Mouse (Mus musculus) neural tube, embryonic 14.5 days (tissue): ENCODE data around the gene Jade1. TPM values are rescaled to one million over a fixed set of nuclear protein-coding genes. Genes with fewer than 3 reads are reported as not detected.

Experiments
- ATAC-seq: fragments of 200-750 bp; cut with Nextera tagmentation; 2 replicates; pipeline ENCODE4 v1.8.0; 2017; ENCODE audit warnings: low read depth, mild to moderate bottlenecking, moderate TSS enrichment, moderate library complexity
- H3K27ac ChIP-seq: fragments of 300-500 bp; sonication (generic); 2 replicates; pipeline ENCODE4 v1.5.1; 2014; ENCODE audit warnings: low read depth, mild to moderate bottlenecking, control low read depth, low read length, moderate library complexity, mixed read lengths
- H3K27me3 ChIP-seq: fragments of 300-500 bp; sonication (generic); 2 replicates; pipeline ENCODE4 v1.6.1; 2014; ENCODE audit warnings: low read length; ENCODE audit not compliant: control insufficient read depth, insufficient read depth
- H3K36me3 ChIP-seq: fragments of 300-500 bp; sonication (generic); 2 replicates; pipeline ENCODE4 v1.6.1; 2014; ENCODE audit warnings: low read length, mixed read lengths; ENCODE audit not compliant: control insufficient read depth, insufficient read depth
- H3K4me1 ChIP-seq: fragments of 300-500 bp; sonication (generic); 2 replicates; pipeline ENCODE4 v1.6.1; 2014; ENCODE audit warnings: low read length; ENCODE audit not compliant: control insufficient read depth, insufficient read depth
- H3K4me2 ChIP-seq: fragments of 300-500 bp; sonication (generic); 2 replicates; pipeline ENCODE4 v1.6.1; 2014; ENCODE audit warnings: mild to moderate bottlenecking, low read depth, low read length, control low read depth
- H3K4me3 ChIP-seq: fragments of 300-500 bp; sonication (generic); 2 replicates; pipeline ENCODE4 v1.5.1; 2014; ENCODE audit warnings: low read depth, low read length, control low read depth, mixed read lengths
- H3K9ac ChIP-seq: fragments of 300-500 bp; sonication (generic); replicated peaks from 2 replicates; pipeline ENCODE4 v1.6.1; 2014; ENCODE audit warnings: low read depth, mild to moderate bottlenecking, control low read depth, low read length, mixed read lengths
- H3K9me3 ChIP-seq: fragments of 300-500 bp; sonication (generic); 2 replicates; pipeline ENCODE4 v1.6.1; 2016; ENCODE audit warnings: low read length; ENCODE audit not compliant: control insufficient read depth
- WGBS: fragments of 180-500 bp; shearing (Covaris S2); extraction: QIAGEN DNeasy Blood & Tissue Kit; methylation state at CpG from one replicate; pipeline ENCODE4 v1.1.7; 2014; 5-methylcytosine and 5-hydroxymethylcytosine counted together
- polyA plus RNA-seq: library from polyadenylated mRNA; unstranded; fragments of >200 nt; fragmentation: Nextera tagmentation; extraction: Ambion mirVana; gene quantifications from 2 replicates; pipeline ENCODE4 v1.2.1, GENCODE M21; 2014

The Jade1 gene
- polyA plus RNA-seq, 1 experiment from 2014 or later = 11.6 TPM

DNA sequence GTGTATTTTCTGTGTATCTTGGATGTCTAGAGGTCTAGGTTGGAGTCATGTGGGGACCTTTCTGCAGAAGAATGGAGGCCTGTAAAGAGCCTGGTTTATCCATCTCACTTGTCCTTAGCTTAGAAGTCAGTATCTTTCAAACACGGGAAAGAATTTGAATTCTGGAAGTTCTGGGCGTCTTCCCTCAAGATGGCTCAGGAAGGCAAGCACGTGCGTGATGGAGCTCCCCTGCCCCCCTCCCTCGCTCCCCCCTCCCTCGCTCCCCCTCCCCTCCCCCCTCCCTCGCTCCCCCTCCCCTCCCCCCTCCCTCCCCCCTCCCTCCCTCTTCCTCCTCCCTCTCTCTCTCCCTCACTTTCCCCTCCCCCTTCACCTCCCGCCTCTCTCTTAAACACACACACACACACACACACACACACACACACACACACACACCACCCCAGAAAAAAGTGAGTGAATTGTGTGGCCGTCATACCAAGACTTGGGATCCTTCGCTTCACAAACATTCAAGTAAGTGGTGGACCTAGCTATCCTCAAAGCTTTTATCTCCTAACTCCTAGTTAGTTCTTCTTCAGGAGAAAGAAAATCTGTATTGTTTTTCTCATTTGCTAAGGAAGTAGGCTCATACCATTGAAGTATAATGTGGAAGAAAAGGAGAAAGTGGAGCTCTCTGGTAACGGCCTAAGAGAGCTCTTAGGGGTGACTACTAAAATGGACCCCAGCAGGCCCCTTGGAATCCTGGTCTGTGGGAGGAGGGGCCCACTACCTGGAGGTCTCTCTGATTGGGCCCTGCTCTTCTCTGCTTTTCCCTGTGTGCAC is 1.1 kb downstream of the Jade1 start:
- no peak overlapping the region for H3K27ac ChIP-seq
- no peak overlapping the region for H3K4me3 ChIP-seq
- H3K36me3 ChIP-seq = no peaks in the 10 kb centered on the region
- H3K4me1 ChIP-seq = no peaks in the 10 kb centered on the region
- no peaks in the 10 kb centered on the region for H3K9me3 ChIP-seq
- no peak overlapping the region for H3K4me2 ChIP-seq
- WGBS = 94% methylated on average over 9 of the region's 11 CpGs
- H3K27me3 ChIP-seq = no peaks in the 10 kb centered on the region
- no peak for ATAC-seq
- H3K9ac ChIP-seq = no peak overlapping the region

DNA sequence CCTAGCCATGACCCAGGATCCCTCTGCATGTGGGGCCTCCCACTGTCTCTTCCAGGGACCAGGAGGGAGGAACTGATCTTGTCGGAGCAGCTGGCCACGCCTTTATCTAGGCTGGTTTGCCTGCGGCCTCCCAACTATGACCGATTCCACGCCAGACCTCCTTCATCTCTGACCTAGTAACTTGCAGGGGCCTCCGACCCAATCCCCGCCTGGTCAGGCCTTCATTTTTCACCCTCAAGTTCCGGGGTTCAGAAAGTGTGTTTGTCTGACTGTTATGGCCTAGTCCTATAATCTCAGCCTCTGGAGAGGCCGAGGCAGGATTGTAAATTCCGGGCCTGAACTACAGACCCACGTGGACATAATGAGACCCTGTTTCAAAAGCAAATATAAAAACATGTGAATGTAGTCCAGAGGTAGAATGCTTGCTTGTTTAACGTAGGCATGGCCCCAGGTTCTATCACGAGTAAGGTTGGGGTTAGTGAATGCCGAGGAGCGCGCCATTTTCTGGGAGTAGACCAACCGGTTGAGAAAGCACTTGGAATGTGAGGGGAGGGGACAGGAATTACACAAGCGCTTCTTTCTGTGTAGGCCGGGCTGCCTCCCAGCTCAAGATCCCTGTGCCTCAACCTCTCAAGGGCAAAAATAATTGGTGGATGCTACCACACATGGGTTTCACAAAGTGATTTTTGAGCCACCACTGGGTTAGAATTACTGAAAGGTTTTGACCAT is 1.9 kb downstream of the Jade1 start:
- no peak overlapping the region for H3K27ac ChIP-seq
- no peak for ATAC-seq
- H3K36me3 ChIP-seq = no peaks in the 10 kb centered on the region

GRCm38 (mm10) chr3:41560489-41560888 is 5.0 kb downstream of the Jade1 start:
- Histone ChIP-seq H3K36me3 (no peaks in the 10 kb centered on the region), H3K4me2 (no peak overlapping the region), H3K27me3 (no peaks in the 10 kb centered on the region), H3K4me3 (no peak overlapping the region), H3K27ac (no peak overlapping the region), H3K9me3 (no peaks in the 10 kb centered on the region), H3K9ac (no peak overlapping the region), H3K4me1 (no peaks in the 10 kb centered on the region; the same call in 1 of the 2 replicates)
- no peak for ATAC-seq
- 92% methylated on average over 6 of the region's 6 CpGs for WGBS

More for the DNA sequence above, 1.9 kb downstream of the Jade1 start:
- 94% methylated on average over 19 of the region's 19 CpGs for WGBS
- Histone ChIP-seq H3K4me3 (no peak overlapping the region), H3K4me1 (no peaks in the 10 kb centered on the region), H3K4me2 (no peak overlapping the region), H3K27me3 (no peaks in the 10 kb centered on the region), H3K9me3 (no peaks in the 10 kb centered on the region), H3K9ac (no peak overlapping the region)

- Histone ChIP-seq H3K9ac (no peak overlapping the region), H3K27me3 (no peaks in the 10 kb centered on the region), H3K36me3 (no peaks in the 10 kb centered on the region), H3K4me1 (no peaks in the 10 kb centered on the region; the same call in 1 of the 2 replicates), H3K4me3 (no peak overlapping the region), H3K27ac (no peak overlapping the region), H3K4me2 (no peak overlapping the region), H3K9me3 (no peaks in the 10 kb centered on the region)
- ATAC-seq = no peak
- WGBS = 92% methylated on average over 5 of the region's 5 CpGs
These were observed 6.3 kb downstream of the Jade1 start for GRCm38 (mm10) chr3:41561787-41562186.

DNA sequence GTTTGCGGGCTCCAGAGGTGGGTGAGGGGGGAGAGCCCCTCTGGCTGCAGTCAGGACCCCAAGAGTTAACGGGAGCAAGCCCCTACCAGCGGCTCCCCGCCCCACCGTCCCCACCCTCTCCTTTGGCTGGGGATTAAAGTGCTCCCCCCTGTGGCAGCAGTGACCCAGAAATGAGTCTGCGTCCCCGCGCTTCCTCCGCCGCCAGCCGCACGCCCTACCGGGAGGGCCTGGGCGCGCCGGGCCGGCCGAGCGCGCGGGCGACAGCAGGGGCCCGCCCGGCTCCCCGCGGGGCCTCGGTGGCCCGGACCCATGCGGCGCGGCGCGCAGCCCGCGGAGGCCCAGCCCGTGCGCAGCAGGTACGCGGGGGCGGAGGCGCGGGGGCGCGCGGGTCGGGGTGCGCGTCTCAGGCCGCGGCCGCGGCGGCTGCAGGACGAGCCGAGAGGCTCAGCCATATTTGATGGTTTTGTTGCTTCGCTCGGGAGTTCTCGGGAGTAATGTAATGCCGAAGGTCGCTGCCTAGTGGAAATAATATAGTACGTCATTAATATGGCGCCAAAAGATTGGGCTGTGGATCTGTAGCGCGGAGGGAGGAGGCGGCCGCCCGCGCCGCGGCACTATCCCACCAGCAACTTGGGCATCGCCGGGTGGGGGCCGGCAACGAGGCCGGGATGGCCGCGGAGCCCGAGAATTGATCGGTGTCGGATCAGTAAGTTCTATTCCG is 7.8 kb downstream of the Jade1 start:
- Histone ChIP-seq H3K36me3 (no peaks in the 10 kb centered on the region), H3K27me3 (no peaks in the 10 kb centered on the region), H3K27ac (peak overlapping the region; percentile 91), H3K4me3 (peak overlapping the region; percentile 80), H3K9me3 (no peaks in the 10 kb centered on the region), H3K4me2 (peak overlapping the region; percentile 86), H3K4me1 (no peaks in the 10 kb centered on the region; the same call in 1 of the 2 replicates), H3K9ac (peak overlapping the region; percentile 84)
- ATAC-seq = peak; percentile 62
- WGBS = under 1% methylated on average over 62 of the region's 81 CpGs

- Histone ChIP-seq H3K9me3 (no peaks in the 10 kb centered on the region), H3K27me3 (no peaks in the 10 kb centered on the region), H3K4me1 (no peaks in the 10 kb centered on the region; the same call in 1 of the 2 replicates), H3K27ac (peak overlapping the region; percentile 91), H3K4me2 (peak overlapping the region; percentile 86), H3K4me3 (peak overlapping the region; percentile 80), H3K9ac (peak overlapping the region; percentile 84), H3K36me3 (no peaks in the 10 kb centered on the region)
- WGBS = 0% methylated on average over 7 of the region's 7 CpGs
- ATAC-seq = no peak
These were observed 8.5 kb downstream of the Jade1 start for GRCm38 (mm10) chr3:41563997-41564396.

DNA sequence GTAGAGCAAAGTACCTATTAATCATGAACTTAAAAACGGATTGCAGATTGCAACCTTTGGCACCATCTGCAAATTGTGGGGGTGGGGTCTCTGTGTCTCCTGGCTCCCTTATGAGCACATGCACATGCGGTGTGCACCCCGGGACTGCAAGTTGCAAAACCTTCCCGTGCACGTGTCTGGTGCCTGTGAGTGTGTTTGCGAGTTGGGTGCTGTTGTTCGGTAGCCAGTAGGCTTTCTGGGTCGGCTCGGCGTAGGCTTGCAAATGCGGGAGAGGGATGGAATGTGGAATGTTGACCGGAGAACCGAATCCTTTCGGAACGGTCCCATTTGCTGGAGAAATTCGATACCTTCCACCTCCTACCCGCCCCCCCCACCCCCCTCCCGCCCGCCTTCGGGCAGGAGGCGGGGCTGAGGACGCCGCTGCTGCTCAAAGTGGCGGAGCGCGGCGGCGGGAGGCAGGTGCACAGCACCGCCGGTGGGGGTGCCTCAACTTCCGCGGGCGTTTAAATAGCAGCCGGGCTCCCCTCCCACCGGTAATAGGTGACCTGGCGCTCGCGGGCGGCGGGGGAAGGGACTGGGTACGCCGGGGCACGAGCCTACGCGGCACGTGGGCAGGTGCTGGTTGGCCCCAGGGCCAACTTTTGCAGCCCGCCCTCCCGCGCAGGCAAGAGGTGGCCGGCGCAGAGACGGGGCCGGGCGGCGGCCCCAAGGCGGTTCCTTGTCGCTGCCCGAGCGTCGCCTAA is 9.1 kb downstream of the Jade1 start:
- Histone ChIP-seq H3K4me2 (peak overlapping the region; percentile 86), H3K27me3 (no peaks in the 10 kb centered on the region), H3K36me3 (no peaks in the 10 kb centered on the region), H3K4me1 (no peaks in the 10 kb centered on the region; the same call in 1 of the 2 replicates), H3K27ac (peak overlapping the region; percentile 95), H3K9me3 (no peaks in the 10 kb centered on the region), H3K4me3 (peak overlapping the region; percentile 80), H3K9ac (peak overlapping the region; percentile 84)
- WGBS = under 1% methylated on average over 50 of the region's 60 CpGs
- peak; percentile 38 for ATAC-seq

GRCm38 (mm10) chr3:41565410-41565823 is 9.9 kb downstream of the Jade1 start:
- peak; percentile 75 for ATAC-seq
- peak overlapping the region; percentile 80 for H3K4me3 ChIP-seq
- H3K9ac ChIP-seq = peak overlapping the region; percentile 84
- peak overlapping the region; percentile 95 for H3K27ac ChIP-seq
- 0% methylated on average over 52 of the region's 61 CpGs for WGBS
- no peaks in the 10 kb centered on the region for H3K9me3 ChIP-seq
- no peaks in the 10 kb centered on the region for H3K27me3 ChIP-seq
- H3K4me1 ChIP-seq = no peaks in the 10 kb centered on the region; the same call in 1 of the 2 replicates
- peak overlapping the region; percentile 86 for H3K4me2 ChIP-seq
- H3K36me3 ChIP-seq = no peaks in the 10 kb centered on the region
